Mouse (Mus musculus) gastrocnemius, adult 18-20 months (tissue): ENCODE measurements at regions not wholly inside any gene's neighbourhood (a gene's known extent, or its start where the extent isn't known, plus 50 kb on each side); places are given as distances from the start of the nearest gene placed in this dataset.

Experiments used
- DNase-seq: peaks from one replicate; pipeline ENCODE4 v3.0.0; 2021; ENCODE audit warnings: low spot score

DNA sequence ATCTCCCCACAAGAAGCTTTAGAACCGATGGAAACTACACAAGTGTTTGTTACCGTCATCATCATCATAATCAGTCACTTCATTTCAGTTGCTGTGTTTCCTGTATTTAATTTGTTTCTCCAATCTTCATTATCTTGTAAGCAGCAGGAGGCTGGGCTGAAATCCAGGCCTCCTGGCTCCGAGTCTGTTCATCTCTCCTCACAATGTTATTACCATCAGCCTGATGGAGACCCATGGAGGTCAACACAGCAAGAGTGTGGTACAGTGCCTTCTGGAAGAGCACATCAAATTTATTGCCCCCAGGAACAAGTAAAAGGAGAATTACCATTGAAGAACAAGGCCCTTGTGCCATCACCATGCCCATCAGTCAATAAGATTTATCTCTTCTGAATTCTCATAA, 576.3 kb upstream of the Cdh11 start:
- no peak for DNase-seq

DNA sequence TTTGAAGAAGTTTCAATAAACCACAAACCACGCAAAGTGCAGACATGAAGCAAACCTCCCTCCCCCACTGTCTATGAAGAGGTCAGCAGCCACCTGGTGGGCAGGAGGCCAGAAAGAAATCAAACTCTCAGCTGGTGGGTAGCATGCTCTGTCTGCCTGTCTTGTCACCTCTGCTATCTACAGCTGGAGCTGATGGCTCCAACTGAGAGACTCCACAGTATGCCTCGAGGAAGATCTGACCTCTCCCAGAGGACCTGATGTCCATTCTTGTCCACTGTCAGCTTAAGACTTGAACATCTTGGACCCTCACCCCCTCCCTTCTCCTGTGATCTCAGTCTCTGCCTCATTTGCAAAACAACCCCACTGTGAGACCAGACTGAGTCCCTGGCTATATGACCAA, 585.0 kb upstream of the Cdh11 start:
- no peak for DNase-seq

DNA sequence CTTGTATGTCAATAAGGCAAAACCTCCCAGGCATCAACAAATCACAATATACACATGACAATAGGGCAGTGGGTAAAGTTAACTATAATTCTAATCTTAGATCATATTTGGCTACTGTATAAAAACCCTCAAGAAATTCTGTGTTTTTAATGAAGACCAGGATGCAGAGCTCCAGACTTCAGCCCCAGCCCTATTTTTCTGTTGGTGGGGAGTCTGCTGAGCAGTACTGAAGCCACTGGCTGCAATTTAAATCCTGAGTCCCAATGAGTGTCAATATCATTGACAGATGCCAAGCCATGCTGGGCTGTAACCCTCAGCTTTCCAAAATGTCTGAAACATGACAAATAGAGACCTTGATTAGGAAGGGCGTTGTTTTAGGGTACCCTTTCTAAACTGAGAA, 587.6 kb upstream of the Cdh11 start:
- DNase-seq, result no peak

DNA sequence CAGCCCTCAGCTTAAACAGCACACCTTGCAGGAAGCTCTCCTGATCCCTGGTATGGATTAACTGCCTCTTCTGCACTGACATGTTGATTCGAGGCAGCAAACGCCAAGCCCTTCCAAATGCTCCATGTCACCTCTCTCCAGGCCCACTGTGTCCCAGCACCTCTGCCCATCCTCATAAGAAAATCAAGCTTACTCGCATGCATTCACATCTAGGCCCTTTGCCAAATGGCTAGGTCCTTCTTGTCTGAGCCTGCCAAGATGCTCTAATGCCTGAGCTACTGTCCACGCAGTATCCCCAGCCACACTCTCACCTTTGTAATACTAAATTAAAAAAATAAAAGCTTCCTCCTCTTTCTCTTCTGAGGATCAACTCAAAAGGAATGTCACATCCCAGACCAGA, 588.7 kb upstream of the Cdh11 start:
- no peak for DNase-seq

DNA sequence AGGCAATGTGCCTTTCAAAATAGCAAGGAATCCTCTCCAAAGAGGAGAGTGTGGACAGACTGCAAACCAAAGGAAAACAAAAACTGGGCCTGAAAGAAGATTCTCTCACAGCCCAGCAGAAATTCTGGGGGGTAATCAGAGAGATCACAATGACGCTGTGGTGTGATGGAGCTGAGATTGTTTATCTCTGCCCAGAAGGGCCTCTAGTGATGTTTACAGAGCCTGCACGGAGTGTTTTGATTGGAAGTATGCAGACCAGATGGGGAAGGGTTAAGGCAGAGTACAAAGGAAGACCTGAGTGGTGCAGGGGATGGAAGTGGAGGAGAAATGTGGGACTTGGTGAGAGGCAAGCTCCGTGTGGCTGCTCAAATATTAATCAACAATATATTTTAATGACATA, 593.1 kb upstream of the Cdh11 start:
- DNase-seq, result no peak

DNA sequence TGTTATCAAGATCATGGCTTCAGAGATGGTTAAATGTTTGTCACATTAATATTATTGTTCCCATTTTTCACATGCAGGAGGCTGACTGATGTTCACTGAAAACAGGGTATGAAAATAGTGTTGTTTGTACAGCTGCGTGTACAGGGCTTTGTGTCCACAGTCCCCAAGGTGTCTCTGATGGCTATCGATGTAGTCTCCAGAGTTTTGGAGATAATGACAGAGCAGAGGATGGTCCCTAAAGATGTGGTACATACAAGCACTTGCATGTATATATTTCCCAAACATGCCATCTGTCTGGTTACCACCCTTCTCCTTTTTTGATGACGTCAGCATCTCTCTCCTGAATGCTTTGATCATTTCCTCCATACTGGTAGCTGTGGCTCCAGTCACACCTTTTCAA, 596.1 kb upstream of the Cdh11 start:
- no peak for DNase-seq

DNA sequence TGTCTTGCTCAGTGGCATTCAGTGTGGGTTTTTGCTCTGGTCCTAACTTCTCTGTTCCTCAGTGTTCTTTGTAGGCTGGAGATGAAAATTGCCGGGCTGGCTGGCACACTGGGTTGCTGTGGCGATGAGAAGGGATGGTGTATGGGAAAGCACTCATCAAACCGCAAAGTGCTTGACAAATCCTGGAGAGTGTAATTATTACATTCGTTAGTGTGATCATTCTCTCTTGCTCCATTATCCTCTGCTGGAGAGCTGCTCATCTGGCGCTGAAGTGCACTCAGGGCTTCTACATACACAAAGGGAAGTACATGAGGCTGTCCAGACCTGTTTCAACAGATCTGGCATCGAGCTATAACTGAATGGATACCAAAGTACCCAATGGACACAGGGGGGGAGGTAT, 605.9 kb upstream of the Cdh11 start:
- DNase-seq, result no peak

DNA sequence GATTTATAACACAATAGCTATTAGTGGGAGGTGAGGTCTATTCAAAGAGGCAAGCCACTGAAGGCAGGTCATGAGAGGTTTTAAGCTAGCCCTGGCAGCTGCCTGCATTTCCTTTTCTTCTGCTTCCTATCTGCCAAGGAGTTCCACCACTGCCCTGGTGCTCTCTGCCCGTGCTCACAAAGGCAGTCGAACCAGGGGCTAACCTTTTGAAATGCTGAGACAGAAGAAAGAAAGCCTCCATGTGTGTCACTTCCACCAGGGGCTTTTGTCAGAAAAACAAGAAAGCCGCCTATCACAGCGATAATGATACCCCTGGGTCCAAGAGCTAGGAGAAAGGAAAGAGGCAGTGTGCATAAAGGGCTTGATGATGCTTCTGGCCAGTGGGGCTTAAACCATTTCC, 609.9 kb upstream of the Cdh11 start:
- no peak for DNase-seq

DNA sequence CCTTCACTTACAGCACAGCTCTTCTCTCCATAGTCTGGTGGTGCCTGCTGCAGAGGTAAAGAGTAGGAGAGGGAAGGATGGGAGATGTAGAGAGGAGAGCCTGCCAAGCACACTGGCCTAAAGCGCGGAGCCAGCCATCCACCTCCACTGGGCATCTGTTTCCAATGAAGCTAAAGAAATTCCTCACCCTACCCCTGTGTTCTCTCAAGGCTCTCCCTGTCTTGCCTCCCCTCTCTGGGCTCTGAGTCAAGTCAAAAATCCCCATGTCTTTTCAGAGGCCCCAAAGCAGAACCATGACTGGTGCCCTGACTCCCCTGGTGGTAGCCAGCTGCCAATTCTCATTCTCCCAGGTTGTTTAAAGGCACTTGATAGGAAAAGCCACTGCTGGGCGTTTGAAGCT, 612.7 kb upstream of the Cdh11 start:
- DNase-seq, result no peak

DNA sequence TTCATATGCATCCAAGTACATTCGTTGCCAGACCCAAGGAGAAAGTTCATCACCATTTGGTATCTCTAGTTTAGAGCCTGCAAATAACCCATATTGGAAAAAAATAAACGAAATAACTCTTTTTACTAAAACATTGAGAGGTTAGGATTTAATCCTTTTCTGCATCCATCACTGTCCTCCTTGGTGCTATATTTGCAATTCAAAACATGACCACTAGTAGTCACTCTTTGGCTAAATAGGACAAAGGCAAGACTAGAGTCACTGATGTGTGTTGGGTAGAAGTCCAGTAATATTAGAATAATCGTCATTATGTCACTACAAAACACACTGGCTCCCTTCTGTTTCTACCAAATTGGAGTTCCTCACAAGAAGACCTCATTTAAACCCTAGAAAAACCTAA, 614.0 kb upstream of the Cdh11 start:
- DNase-seq, result no peak

DNA sequence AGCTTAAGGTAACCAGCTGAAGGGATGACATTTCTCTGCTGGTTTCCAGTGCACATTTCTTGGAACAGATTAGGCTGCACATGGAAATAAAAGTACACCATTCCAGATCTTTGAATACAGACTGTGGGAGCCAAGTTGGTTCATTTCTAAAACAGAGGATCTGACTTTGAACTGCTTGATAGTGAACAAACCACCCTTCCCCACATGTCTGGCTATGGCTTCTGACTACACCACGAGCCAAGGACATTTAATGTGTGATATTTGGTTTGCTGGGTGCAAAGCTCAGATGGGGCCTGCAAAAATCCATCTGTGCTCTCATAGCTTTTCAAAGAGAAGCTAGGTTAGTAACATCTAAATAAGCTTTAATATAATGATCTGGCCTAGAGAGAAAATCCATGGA, 614.7 kb upstream of the Cdh11 start:
- no peak for DNase-seq

DNA sequence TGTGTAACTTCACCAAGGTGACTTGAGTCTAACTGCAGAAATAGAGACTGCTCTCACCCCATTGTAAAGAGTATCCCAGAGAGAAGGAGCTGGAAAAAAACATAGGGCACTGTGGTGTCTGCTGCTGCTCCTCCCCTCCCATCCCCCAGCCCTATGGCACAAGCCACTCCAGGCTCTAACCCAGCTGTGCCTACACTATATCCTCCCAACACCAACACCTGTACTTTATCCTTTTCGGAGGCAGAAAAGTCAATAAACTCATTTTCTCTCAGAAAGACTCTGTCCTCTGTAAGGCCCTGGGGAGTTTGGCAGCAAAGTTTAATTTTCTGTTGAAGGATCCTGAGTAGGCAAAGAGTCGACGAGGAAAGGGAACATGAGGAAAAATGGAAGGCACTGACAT, 617.3 kb upstream of the Cdh11 start:
- no peak for DNase-seq

DNA sequence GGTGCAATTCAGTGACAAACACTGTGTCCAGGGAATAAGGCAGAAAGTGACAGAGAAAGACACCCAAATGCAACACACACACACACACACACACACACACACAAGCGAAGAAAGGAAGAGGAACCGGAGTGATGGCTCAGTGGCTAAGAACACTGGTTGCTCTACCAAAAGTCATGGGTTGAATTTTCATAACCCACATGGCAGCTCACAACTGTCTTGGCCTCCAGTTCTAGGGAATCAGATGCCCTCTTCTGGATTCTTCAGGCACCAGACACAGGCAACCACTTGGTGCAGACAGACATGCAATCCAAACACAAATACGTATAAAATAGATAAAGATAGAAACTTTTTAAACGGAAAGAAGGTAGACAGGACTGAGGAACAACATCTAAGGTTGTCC, 618.4 kb upstream of the Cdh11 start:
- no peak for DNase-seq

DNA sequence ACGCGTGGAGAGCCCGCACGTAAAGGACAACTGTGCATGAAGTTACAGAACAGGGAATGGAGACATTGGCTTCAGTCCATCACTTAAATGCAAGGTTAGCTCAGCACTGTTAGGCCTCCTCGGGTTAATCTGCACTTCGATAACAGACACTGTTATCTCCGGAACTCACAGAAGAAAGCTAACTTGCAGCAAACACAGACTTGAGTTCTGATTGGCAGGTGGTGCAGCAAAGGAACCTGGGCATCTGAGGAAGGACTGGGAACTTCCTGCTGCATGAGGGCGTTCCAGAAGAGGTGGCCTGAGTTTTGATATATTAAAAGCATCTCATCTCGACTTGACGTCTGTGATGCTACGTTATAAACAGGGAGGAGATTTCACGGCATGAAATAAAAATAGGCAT, 620.3 kb upstream of the Cdh11 start:
- DNase-seq, result no peak

DNA sequence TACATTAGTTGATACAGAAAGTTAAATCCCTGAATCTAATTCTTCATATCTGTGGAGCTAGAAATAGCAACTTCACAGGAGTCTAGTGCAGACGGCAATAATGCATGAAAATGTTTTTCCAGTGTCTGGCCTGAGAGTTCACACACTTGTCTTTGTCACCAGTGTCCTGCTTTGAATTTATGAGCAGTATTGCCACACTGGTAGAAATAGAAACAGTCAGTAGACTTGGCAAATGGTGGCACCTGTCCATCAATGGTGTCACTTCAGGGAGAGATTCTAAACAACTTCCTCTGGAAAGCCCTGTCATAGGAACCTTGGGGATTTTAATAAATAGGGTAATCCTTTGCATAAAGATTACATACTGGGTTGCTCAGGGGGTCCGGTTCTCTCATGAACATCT, 621.5 kb upstream of the Cdh11 start:
- no peak for DNase-seq

DNA sequence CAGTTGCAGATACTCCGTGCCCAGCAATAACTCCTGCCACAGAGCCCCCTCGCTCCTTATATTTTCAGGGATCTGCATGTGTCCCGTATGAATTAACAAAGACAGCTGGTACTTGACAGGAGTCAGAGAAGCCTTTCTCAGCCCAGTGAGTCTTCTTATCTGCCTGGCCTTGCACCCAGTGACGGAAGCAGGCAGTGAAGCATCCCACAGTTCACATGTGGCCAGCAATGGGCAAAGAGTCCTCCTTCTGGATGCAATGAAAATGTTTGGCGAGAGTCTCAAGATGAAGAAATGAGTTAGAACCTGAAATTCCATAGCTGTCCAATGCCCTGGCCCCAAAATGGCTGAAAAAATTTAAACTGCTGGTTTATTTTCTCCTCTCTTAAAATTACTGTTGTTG, 622.2 kb upstream of the Cdh11 start:
- DNase-seq, result no peak

DNA sequence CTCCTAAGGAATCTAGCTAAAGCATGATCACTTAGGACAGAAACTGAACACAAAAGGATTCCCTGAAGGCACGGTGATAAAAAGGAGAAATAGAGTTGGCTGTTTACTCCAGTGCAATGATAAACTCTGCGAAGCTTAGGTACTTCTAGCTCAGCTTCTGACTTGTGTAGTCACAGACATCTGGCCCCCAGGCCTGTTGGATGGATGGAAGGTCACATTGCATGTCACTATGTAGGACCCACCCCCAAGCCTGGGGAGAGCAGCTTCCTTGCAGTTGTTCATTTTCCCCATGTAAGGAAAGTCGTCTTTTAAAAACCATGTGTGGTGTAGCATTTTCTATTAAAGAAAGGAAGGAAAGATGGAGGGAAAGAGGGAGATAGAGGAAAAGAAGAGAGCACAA, 623.0 kb upstream of the Cdh11 start:
- DNase-seq, result no peak

DNA sequence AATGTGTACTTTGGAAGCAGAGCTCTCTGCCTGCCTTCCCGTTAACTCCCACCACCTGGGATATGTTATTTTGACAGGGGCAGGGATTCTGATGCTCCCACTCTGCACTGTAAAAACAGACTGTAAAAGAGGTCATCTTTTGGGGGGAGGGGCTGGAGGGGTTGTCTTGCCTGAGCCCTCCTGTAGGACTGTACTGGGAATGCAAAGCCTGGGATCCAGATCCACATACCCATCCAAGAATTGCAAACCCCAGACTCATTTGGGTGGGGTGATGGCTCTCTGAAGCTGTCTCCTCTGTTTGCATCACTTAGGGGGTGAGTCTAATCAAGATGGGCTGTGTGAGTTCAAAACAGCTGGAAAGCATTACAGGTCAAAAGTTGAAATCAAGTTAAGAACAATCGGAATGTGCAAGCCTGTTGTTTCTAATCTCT, 623.7 kb upstream of the Cdh11 start:
- DNase-seq, result peak; percentile 1

DNA sequence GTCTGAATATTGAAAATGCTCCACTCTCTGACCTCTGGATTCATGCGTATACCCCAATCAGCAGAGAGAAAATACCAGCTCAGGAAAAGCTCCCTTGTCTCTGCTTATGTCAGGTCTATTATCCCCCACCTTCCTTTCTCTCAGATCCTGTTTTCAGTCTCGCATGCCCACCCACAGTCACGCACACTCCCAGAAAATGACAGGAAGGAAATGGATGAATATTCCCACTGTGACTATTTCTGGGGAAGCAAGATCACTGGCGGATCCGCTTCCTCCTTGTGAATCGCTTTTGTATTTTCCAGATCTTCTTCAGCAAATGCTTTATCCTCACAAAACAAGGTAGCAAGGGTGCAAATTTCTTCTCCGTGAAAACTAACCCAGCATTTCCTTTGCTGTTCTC, 627.3 kb upstream of the Cdh11 start:
- DNase-seq, result no peak

DNA sequence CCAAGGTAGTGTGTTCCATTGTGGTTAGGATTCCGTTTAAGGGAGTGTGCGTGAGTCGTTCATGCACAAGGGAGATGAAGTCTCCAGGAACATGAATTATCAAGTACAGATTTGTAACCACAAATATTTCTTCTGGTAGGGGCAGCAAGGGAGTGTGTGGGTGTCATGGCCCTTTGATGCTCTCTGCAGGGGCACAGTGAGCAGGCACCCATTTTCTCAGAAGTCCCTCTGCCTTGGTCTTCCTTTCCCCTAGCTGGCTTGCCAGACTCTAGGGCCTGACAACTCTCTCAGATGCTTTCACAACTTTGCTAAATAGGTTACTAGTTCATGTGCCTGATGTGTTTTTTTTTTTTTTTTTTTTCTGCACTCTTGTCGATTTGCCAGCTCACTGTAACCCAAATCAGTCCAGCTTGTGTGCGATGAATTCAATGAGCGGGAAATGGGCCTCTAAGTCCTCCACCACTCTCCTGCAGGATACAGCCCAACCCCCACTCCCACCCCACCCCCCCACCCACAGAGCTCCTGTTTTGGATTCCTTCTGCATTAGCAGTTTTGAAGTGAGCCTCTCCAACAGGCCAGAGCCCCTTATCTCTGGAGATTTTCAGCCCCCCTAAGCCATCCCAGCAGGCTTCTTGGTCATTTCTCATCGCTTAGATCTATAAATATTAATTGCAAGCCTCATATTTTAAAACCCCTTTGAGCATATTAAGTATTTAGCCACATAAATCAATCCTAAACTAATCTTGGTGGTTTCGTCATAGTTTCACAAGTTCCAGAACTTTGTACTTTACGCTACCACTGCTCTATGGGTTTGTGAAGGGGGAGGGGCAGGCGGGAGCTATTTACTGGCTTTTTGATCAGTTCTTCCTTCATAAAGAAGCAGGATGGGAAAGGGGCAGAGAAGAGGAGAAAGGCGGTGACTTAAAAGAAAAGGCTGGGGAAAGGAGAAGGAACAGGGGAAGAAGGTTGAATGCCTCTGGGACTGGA, 628.4 kb upstream of the Cdh11 start:
- no peak for DNase-seq

DNA sequence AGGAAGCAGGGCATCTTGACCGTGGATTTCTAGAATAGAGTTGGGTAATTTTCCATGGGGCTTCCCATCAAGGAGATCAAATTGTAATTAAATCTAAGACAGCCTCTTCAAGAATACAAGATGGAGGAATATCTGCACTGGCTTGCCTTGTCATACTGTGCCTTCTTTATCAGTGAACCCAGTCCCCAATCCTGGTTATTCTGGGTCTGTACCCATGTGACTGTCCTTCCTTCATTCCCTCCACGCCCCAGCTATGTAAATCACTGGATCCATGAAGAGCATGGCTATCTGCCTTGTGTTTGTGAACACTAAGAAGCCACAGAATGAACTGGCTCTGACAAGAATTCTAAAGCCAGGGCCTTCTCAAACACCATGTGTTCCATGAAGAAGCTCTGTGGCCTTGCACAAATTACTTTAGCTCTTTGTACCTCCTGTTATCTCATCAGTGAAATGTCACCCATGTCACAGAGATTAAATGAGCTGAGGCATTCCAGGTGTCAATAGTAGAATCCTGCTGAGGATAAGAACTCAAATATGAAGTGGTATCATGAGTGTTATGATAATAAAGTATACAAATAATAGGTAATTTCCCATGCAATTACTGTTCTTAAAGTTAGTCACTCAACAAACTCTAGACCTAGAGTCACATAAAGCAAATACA, 637.0 kb upstream of the Cdh11 start:
- no peak for DNase-seq

DNA sequence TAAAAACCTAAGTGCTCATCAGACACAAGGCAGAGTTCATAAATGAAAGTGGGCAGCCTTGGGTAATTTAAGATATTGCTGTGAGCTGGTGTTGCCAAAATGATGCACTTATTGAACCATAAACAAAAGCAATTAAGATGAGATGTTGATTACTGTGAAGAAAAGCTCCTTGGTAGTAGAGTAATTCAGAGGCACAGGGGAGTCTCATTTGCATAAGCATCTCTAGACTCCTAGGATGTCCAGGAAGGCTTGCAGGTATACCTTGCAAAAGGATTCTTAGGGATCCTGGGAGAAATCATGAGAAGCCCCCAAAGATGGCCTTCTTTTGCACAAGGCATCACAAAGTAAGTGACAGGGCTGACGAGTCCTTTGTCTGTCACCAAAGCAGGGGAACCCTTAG, 640.5 kb upstream of the Cdh11 start:
- no peak for DNase-seq

DNA sequence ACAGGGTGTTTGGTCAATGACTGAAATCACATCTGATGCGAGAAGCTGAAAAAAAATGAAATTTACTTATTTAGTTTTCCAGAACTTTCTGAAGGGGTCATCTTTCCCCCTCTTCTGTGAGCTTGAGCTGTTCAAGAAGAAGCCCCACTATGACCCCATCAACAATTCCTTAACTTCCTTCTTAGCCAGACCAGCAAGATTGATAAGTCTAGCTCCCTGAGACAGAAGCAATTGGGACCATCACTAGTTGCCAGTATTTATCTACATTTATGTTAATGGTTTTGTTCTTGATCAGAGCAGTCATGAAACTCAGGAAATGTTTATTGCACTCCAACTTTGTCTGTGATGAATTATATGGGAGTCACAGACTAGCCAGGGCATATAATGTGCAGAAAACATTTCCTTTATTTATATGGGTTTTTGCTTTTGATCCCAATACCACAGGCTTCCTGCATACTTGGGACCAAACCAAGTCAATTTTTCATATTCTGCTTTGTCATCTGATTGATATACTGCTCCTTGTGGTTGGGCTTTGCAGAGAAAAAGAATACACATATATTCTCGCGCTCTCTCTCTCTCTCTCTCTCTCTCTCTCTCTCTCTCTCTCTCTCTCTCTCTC, 645.5 kb upstream of the Cdh11 start:
- no peak for DNase-seq
